9 mouse cellular contexts compared by ENCODE assay signal in genomic region chr12:41111456-41111855, GRCm38 (mm10).
DNase-seq lines count a peak whose midpoint lies in the region; ATAC-seq lines count a peak whose summit lies in the region.
"Had no signal": no experiment of that assay in that cellular context is flagged by ENCODE, and none has a peak within 500 bp of the region (broad histone marks: within the 10 kb centered on the region; RNA-seq: fewer than 3 reads in every experiment).

No protein-coding gene starts in this region.

- H3K9me3 ChIP-seq in hindbrain, embryonic 14.5 days (ENCODE audit: control insufficient read depth, low read length), result no peaks in the 10 kb centered on the region
- H3K9me3 ChIP-seq in hindbrain, embryonic 13.5 days, result no peaks in the 10 kb centered on the region
- H3K9me3 ChIP-seq in embryonic facial prominence, embryonic 14.5 days (ENCODE audit: control insufficient read depth, low read length), result no peaks in the 10 kb centered on the region
- H3K9me3 ChIP-seq: midbrain, embryonic 12.5 days had no signal

- H3K4me2 ChIP-seq in hindbrain, embryonic 14.5 days (replicated peaks), result no peak overlapping the region
- no peak overlapping the region for H3K4me2 ChIP-seq in hindbrain, embryonic 13.5 days
- no peak overlapping the region for H3K4me2 ChIP-seq in embryonic facial prominence, embryonic 14.5 days (ENCODE audit: low read depth, low read length)
- H3K4me2 ChIP-seq: midbrain, embryonic 12.5 days had no signal

- DNase-seq in hindbrain, embryonic 14.5 days (ENCODE audit: low spot score), result peak; percentile 77
- DNase-seq in thymus, postnatal 14 days, result peak; percentile 13
- DNase-seq in thymus, postnatal 25 days, result no peak
- peak; percentile 34 for DNase-seq in embryonic facial prominence, embryonic 14.5 days (ENCODE audit: low spot score)
- no peak for DNase-seq in spleen, postnatal 4 days (ENCODE audit: low spot score in 2 of 2)
- no peak for DNase-seq in T-cell, adult 2 months (ENCODE audit: low spot score)

- H3K4me3 ChIP-seq in hindbrain, embryonic 14.5 days (replicated peaks; ENCODE audit: low read length), result no peak overlapping the region
- H3K4me3 ChIP-seq in hindbrain, embryonic 13.5 days, result no peak overlapping the region
- H3K4me3 ChIP-seq in embryonic facial prominence, embryonic 14.5 days (ENCODE audit: low read depth, low read length), result no peak overlapping the region
- H3K4me3 ChIP-seq: midbrain, embryonic 12.5 days had no signal

- no peak for ATAC-seq in hindbrain, embryonic 14.5 days (ENCODE audit: low FRiP score)
- ATAC-seq in hindbrain, embryonic 13.5 days (ENCODE audit: low FRiP score), result no peak
- no peak for ATAC-seq in embryonic facial prominence, embryonic 14.5 days (ENCODE audit: low read depth)
- ATAC-seq in megakaryocyte progenitor cell, adult 5-6 weeks (replicated peaks; ENCODE audit: poor library complexity), result peak; percentile 77

- H3K27me3 ChIP-seq in hindbrain, embryonic 14.5 days (ENCODE audit: control insufficient read depth, insufficient read depth, low read length), result no peaks in the 10 kb centered on the region
- H3K27me3 ChIP-seq in hindbrain, embryonic 13.5 days, result no peaks in the 10 kb centered on the region
- H3K27me3 ChIP-seq in embryonic facial prominence, embryonic 14.5 days (replicated peaks; ENCODE audit: control insufficient read depth, insufficient read depth, low read length), result no peaks in the 10 kb centered on the region
- H3K27me3 ChIP-seq: midbrain, embryonic 12.5 days had no signal

- no peaks in the 10 kb centered on the region for H3K36me3 ChIP-seq in hindbrain, embryonic 14.5 days (replicated peaks; ENCODE audit: control insufficient read depth, insufficient read depth)
- no peaks in the 10 kb centered on the region for H3K36me3 ChIP-seq in hindbrain, embryonic 13.5 days
- H3K36me3 ChIP-seq in embryonic facial prominence, embryonic 14.5 days (ENCODE audit: control insufficient read depth, insufficient read depth, low read length), result no peaks in the 10 kb centered on the region
- H3K36me3 ChIP-seq: midbrain, embryonic 12.5 days had no signal

- no peak overlapping the region for H3K9ac ChIP-seq in hindbrain, embryonic 14.5 days
- no peak overlapping the region for H3K9ac ChIP-seq in hindbrain, embryonic 13.5 days
- H3K9ac ChIP-seq in embryonic facial prominence, embryonic 14.5 days (ENCODE audit: low read depth, low read length), result no peak overlapping the region
- H3K9ac ChIP-seq: midbrain, embryonic 12.5 days had no signal

- H3K4me1 ChIP-seq in hindbrain, embryonic 14.5 days (replicated peaks; ENCODE audit: control insufficient read depth, insufficient read depth, low read length), result no peaks in the 10 kb centered on the region
- H3K4me1 ChIP-seq in hindbrain, embryonic 13.5 days (replicated peaks), result no peaks in the 10 kb centered on the region
- H3K4me1 ChIP-seq in embryonic facial prominence, embryonic 14.5 days (ENCODE audit: control insufficient read depth, insufficient read depth, low read length), result no peaks in the 10 kb centered on the region
- H3K4me1 ChIP-seq: midbrain, embryonic 12.5 days had no signal

- H3K27ac ChIP-seq in hindbrain, embryonic 14.5 days, result no peak overlapping the region
- no peak overlapping the region for H3K27ac ChIP-seq in hindbrain, embryonic 13.5 days
- H3K27ac ChIP-seq in embryonic facial prominence, embryonic 14.5 days (replicated peaks; ENCODE audit: low read depth, low read length), result no peak overlapping the region
- H3K27ac ChIP-seq: midbrain, embryonic 12.5 days had no signal

- 42% methylated on average over 1 of the region's 1 CpGs for WGBS in hindbrain, embryonic 14.5 days
- 39% methylated on average over 1 of the region's 1 CpGs for WGBS in hindbrain, embryonic 13.5 days
- WGBS in embryonic facial prominence, embryonic 14.5 days, result 43% methylated on average over 1 of the region's 1 CpGs

Comparison
In these comparisons a context has a peak if more than half of its experiments do, and no peak if none do; other contexts are left out.
1. DNase-seq: peak in hindbrain, embryonic 14.5 days (single experiment), thymus, postnatal 14 days (single experiment) and embryonic facial prominence, embryonic 14.5 days (single experiment); none in thymus, postnatal 25 days (single experiment), spleen, postnatal 4 days (0 of 2) and T-cell, adult 2 months (single experiment).